Mouse (Mus musculus) heart, adult 8-10 months (tissue): ENCODE measurements at regions not wholly inside any gene's neighbourhood (a gene's known extent, or its start where the extent isn't known, plus 50 kb on each side); places are given as distances from the start of the nearest gene placed in this dataset.
A peak's percentile ranks its signal among the peaks of the same experiment; 100 is the strongest.

ENCODE experiments used
- DNase-seq: peaks from one replicate; pipeline ENCODE4 v3.0.0; 2022; ENCODE audit warnings: low spot score

DNA sequence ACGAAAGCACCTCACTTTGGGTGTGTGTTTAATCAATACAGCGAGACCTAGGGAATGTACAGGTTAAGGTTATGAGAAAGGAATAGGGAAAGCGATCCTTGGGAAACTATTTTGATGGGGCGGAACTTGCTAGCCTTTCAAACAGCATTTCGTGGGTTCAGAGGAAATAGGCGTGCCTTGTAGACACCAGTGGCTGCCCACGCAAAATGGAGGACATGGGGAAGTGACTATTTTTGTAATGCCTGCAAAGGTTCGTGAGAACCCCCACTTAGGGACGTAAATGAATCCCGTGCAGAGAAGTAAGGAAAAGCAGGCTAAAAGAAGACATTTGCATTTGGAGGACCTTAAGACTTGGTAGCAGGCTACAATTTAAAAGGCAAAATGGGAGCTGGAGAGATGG lies 114.1 kb upstream of the Ppm1h start:
- no peak for DNase-seq

DNA sequence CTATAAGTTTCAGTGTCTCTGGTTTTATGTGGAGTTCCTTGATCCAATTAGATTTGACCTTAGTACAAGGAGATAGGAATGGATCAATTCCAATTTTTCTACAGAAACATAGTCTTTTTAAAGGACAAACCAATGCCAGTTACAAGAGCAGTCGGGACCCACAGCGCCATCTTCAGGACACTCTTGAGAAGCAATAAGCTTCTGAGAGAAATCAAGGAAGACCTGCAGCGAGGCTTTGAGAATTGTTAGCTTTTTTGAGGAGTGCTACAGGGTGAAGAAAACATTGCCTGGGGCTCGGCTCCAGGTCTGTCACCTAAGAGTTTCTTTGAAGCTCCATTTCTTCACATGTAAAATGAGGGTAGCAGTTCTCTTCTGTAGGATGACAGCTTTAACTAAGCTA lies 112.0 kb upstream of the Ppm1h start:
- no peak for DNase-seq

DNA sequence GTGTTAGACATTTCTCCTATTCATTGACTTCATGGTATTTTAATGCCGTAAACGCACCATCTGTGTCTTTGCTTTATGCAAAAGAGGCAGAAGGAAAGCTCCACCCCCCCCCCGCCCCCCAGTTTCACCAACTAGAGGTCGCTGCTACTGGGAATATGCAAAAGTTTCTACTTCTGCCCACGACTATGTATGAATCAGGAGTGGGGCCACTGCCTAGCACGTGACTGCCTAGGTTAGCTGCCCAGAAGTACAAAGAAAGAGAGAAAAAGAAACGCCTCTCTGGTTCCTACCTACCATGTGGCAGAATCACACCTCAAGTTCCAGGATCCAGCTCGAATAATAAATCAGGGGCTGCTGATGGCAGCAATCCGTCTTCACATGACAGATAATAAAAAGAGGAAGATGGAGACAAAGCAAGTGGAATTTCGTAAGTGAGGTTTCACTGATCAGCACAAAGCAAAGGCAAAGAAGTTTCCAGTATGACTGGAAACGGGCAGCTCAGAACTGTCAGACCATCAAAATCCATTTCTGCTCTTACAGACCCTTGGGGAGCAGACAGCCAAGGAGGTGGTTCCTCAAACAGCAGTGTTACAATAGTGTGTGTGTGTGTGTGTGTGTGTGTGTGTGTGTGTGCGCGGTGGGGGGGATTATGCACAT lies 108.9 kb upstream of the Ppm1h start:
- DNase-seq, result peak; percentile 11

DNA sequence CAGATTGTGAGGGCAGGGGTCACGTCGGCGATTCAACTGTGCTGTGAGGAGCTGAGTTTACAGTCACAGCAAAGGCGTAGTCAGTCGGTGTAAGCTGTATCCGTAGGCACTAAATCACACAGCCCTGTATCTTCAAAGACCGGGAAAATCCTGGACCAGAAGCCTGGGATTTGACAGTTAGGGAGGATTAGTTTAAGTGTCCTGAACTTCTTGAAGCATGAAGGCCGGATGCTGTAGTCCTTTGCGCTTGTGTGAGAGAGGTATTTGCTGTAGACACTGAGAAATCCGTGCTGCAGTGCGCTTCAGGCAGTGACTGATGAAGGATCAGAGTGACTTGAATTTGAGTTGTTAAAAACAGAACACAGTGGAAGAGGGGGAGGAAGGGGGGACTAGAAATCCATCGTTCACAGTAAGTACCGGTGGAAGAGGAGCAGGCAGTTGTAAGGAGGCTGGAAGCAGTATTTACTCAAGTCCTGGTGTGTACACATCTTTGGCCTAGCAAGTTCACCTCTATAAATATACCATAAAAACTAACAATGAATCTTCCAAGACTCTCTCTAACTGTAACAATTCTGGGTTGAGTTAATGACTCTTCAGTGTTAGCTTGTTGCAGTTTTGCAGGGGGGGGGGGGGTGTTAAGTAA lies 107.5 kb upstream of the Ppm1h start:
- DNase-seq, result no peak

DNA sequence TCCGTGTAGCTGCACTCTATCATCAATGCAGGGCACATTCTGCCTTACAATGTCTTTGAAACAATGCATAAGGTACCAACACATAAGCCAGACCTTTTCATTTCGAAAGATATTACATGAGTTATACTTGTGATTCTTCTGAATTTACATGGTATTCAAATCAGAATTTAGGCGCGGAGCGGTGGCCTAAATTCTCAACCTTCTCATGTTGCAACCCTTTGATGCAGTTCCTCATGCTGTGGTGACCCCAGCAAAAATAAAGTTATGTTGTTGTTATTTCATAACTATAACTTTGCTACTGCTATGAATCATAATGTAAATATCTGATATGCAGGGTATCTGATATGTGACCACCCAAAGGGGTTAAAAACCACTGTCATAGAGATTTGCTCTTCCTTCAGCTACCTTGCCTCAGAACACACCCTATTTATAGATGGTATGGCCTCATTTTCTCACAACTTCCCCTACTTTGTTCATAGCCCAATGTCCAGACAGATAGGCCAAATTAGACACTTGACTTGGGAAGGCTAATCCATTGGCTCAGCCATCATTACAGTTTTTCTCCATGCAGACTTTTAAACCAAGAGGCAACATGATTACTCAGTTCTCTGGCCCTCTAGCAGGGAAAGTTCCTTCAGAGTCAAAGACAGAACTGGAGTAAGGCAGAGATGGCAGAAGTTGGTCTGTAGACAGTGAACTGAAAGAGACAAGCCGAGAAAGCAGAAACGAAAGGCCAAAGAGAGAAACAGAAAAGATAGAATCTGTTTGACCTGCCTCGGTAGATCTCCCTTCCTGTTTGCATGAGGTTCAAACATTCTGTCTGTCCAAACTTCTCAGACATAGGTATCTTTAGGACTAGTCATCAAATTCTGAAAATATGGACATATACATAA lies 102.1 kb upstream of the Ppm1h start:
- DNase-seq, result no peak

DNA sequence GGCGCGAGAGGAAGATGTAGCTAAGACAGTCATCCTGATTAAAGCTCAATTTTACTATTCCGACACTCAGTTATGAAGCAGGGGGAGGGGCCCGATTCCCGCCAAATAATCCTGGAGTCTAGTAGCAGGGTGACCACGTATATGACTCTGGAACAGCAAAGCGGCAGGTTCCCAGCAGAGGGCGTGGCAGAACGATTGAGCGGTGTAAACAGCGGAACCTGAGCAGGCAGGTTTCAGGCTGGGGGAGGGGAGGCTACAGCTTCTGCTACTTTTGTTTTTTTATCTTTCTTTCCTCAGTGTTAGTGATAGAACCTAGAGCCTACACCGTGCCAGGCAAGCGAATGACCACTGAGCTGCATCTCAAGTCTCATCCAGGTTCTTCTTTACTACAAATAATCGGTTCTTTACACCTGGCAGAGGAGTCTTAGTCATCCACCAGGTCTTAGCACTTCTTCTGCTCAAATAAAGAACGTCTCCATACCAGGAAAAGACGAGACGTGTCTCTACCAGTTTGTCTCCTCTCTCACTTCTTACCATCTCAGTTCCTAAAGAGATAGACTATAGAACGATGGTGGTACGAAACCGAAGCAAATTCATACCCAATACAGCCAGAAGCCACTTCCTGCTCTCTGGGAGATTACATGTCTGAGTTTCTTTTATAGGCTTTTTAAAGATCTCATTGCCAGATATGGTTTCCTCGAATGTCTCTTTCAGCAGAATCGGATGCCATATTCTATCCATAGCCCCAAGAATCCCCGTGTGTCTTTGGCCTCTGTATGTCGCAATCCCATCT lies 100.2 kb upstream of the Ppm1h start:
- no peak for DNase-seq

DNA sequence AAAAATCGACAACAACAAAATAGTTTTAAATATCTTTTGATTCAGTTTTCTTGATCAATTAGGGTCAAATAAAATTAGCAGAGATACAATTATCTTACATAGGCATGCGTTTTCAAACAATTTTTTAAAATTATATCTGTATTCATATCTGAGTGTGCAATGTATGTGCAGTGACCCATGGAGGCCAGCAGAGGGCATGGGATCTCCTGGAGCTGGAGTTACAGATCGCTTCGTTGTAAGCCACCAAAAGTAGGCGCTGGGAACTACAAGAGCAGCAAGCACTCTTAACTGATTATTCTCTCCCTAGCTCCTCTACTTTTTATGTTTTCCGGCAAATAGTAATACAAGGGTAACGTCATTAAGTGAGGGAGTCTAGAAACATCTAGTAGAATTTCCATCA lies 97.5 kb upstream of the Ppm1h start:
- DNase-seq, result no peak

DNA sequence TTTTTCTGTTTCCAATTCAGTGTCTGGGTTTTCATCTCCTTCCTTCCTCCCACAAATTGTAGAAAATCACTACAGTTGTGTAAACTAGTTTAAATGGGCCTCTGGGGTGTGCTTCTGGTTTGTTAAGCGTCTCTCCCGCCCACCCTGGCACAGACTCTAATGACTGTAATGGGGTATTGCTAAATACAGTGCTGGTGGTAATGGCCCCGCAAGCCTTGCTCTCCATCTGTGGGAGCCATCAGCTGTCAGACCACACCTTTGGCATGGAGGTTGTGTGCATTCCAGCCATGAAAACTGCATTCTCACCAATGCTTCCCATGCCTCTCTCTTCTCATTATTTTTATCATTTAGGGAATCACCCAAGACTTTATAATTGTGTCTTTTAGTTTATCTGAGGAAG lies 91.0 kb upstream of the Ppm1h start:
- no peak for DNase-seq

DNA sequence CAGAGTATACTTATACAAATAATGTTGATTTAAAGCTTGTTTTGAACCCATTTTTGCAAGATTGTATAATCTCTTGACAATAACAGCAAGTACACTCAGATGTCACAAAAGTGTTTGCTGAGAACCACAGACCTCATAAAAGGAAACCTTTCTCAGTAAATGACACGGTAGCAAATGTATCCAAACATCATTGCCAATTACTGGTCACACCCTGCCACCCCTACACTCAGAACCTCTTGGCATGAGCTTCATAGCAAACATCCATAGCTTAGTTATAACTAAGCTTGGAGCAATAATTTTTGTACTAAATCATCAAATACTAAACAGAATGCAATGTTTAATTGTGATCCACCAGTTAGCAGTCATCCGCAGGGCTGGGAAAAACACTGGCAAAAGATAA lies 79.1 kb upstream of the Ppm1h start:
- DNase-seq, result no peak

DNA sequence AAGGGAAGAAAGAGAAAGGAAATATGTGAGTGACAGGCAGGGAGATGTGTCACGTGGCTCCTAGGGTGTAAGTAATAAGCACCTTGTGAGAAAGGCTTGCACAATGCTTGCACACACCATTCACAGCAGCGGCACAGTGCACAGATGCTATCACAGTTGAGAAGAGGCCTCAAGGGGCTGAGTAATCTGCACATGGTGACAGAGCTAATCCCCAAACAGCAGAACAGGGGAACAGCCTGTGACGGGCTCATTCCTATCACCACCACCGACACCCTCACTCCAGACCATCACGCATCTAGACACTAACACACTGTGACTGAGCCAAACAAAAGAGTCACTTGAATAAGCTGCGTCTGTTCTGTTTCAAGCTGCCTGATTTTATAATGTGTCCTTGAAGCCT lies 76.2 kb upstream of the Ppm1h start:
- no peak for DNase-seq

DNA sequence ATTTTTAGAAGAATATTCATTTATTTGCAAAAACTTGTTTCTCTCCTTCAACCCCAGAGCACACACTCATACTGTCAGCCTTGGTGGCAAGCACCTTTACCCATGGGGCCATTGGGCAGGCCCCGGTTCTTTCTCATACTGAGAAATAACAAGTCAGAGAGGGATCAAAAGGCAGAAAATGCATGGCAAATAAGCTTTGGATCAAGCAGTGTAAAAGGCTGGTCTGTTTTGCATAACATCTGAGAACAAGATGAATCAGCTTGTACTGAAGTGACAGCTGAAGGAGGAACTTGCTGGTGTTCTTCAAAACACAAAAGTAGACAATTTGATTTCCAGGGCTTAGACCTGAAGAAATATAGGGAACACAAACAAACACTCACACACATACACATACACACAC lies 74.6 kb upstream of the Ppm1h start:
- no peak for DNase-seq

DNA sequence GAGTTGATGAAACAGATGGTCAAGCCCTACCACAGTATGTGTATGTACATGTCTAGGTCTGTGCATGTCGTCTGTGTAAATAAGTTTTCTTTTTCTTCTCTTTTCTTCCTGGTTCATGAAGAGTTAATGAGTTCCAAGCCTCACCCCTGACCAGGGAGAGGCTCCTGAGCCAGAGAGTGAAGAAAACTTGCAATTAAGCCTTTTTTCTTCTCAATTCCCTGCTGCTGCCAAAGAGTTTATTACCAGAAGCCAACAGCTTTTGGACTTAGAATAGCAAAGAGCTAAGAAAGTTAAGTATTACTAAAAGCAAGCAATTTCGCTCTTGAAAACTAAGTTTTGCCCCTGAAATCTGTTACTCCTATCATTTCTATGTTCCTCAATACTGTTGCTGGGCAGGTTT lies 65.3 kb upstream of the Ppm1h start:
- no peak for DNase-seq

DNA sequence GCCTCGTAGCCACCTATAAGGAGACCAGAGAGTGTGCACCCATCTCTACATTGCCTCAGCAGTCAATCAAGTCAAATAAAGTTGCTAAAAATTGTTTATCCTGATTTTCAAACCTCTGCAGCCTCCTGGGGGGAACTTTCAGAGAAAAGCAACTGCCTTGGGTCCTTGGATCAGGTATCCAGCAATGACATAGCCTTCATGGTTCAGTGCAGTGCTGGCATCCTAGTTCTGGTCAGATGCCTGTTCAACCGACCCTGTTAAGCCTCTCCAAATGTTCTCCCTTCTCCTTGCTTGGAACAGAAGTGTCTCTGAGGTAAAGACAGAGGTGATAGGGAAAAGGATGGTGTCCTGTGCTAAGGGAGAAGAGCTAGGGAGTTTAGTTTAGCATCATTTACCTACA lies 64.7 kb upstream of the Ppm1h start:
- DNase-seq, result no peak

DNA sequence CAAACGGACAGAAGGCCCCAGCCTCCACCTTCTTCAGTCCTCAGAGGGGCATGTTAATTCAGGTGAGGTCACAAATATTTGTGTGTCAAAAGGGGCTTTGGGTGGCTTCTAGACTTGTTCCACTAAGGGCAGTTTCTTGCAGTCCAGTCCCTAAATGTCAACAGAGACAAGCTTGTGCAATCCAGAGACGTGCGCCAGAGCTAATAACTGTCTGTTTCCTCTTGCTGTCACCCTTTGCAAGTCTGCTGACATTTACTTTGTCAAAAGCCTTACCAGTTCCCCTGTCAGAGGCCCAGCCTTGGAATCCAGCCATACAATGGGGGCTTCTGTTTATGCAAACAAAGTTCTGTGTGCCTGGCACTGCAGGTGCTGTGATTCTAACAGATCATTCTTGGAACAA lies 63.8 kb upstream of the Ppm1h start:
- DNase-seq, result no peak

DNA sequence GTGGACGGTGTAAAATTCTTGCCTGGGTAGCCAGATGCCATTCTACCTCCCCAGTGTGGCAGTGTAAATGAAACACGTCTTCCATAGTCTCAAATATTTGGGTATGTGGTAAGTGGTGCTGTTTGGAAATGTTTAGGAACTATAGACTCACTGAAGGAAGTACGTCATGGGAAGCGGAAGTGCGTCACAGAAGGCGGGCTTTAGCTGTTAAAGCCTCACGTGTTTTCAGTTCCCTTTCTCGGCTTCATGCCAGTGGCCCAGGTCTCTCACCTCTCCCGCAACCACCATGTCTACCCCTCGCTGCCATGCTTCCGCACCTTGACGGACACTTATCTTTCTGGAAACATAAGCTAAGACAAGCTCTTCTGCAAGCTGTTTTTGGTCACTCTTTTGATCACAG lies 62.9 kb upstream of the Ppm1h start:
- no peak for DNase-seq

DNA sequence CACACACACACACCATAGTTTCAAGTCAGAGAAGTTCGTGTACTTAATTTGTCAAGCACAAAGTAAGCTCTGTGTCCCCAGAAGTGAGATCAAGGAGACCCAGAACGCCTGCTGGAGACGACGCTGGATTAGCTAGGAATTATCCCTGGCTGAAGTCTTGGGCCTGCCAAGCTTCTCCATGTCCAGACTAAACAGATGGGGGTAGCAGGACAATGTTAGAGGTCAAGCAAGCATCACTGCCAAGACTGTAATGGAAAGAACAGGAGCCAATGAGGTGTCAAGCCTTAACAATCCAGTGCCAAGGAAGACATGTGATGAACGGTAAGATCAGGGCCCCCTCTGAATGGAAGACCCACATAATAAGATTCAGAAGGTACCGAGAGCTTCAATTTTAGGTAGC lies 62.2 kb upstream of the Ppm1h start:
- DNase-seq, result no peak

DNA sequence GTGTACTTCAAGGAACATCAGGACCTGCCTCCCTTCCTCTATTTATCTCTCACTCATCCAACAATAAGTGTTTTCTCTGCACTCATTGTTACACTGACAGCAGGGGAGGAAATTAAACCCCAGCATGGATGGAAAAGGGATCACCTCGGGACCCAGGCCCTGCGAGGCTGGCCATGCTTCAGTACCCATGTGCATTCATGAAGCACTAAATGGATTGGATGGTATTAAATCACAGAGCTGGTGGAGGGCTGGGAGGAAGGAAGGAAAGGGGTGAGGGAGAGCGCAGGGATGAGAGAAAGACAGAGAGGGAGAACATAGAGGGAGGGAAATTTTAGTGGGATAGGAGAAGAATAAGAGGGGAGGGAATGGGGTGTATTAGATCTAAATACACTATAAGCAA lies 59.7 kb upstream of the Ppm1h start:
- no peak for DNase-seq

DNA sequence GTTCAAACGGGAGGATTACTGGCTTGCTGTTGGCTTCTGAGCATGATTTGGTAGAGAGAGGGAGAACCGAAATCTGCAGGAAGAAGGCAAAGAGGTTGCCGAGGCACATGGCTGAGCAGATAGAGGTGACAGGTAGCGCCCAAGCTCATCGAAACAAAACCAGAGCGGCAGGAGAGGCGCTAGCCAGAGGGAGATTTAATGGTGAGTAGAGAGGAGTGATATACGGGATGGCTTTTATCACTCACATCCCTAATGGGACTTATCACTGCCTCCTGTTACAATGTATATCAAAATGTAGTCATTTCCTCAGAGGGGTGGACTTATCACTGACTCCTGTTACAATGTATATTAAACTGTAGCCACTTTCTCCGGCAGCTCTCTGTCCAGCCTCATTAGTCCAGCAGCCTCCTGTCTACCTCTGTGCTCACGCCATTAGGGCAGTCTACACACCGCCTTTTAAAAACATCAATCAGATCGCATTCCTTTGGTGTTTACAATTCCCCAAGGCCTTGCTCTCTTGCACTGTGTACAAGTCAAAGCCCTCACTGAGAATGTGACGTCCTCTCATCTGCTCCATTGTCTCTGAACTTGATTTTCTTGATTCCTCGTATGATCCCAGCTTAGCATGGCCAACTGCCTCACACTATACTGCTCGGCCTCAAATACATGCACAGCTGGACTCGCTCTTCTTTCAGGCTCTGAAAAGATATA lies 59.0 kb upstream of the Ppm1h start:
- no peak for DNase-seq
